Mouse (Mus musculus) stomach, embryonic 14.5 days (tissue): ENCODE measurements around the gene Cspg4. TPM values are rescaled to one million over a fixed set of nuclear protein-coding genes. Genes with fewer than 3 reads are reported as not detected.

Experiments used
- ATAC-seq: fragments of 200-750 bp; cut with Nextera tagmentation; 2 replicates; pipeline ENCODE4 v1.8.0; 2017; ENCODE audit warnings: low read depth, moderate TSS enrichment; ENCODE audit not compliant: insufficient number of reproducible peaks, insufficient read depth, low FRiP score
- H3K27ac ChIP-seq: fragments of 300-500 bp; sonication (generic); 2 replicates; pipeline ENCODE4 v1.5.1; 2014; ENCODE audit warnings: mild to moderate bottlenecking, low read length, moderate library complexity, mixed read lengths
- H3K27me3 ChIP-seq: fragments of 300-500 bp; sonication (generic); 2 replicates; pipeline ENCODE4 v1.6.1; 2014; ENCODE audit warnings: low read length, control low read depth, mixed read lengths; ENCODE audit not compliant: control insufficient read depth, insufficient read depth
- H3K36me3 ChIP-seq: fragments of 300-500 bp; sonication (generic); 2 replicates; pipeline ENCODE4 v1.6.1; 2014; ENCODE audit warnings: mild to moderate bottlenecking, control low read depth, low read length, moderate library complexity, mixed read lengths; ENCODE audit not compliant: control insufficient read depth, insufficient read depth
- H3K4me1 ChIP-seq: fragments of 300-500 bp; sonication (generic); 2 replicates; pipeline ENCODE4 v1.6.1; 2014; ENCODE audit warnings: low read length, control low read depth, mixed read lengths; ENCODE audit not compliant: control insufficient read depth, insufficient read depth
- H3K4me2 ChIP-seq: fragments of 300-500 bp; sonication (generic); replicated peaks from 2 replicates; pipeline ENCODE4 v1.6.1; 2014; ENCODE audit warnings: low read depth, low read length, control low read depth
- H3K4me3 ChIP-seq: fragments of 300-500 bp; sonication (generic); 2 replicates; pipeline ENCODE4 v1.5.1; 2014; ENCODE audit warnings: low read depth, low read length, control low read depth
- H3K9ac ChIP-seq: fragments of 300-500 bp; sonication (generic); replicated peaks from 2 replicates; pipeline ENCODE4 v1.6.1; 2014; ENCODE audit warnings: low read depth, mild to moderate bottlenecking, control low read depth, low read length, moderate library complexity, mixed read lengths
- H3K9me3 ChIP-seq: fragments of 300-500 bp; sonication (generic); 2 replicates; pipeline ENCODE4 v1.6.1; 2016; ENCODE audit warnings: low read depth, low read length, control low read depth; ENCODE audit not compliant: control insufficient read depth
- WGBS: fragments of 180-500 bp; shearing (Covaris S2); extraction: QIAGEN DNeasy Blood & Tissue Kit; methylation state at CpG from one replicate; pipeline ENCODE4 v1.1.7; 2014; 5-methylcytosine and 5-hydroxymethylcytosine counted together
- polyA plus RNA-seq: library from polyadenylated mRNA; unstranded; fragments of >200 nt; fragmentation: Nextera tagmentation; extraction: Ambion mirVana; gene quantifications from 2 replicates; pipeline ENCODE4 v1.2.1, GENCODE M21; 2014

The Cspg4 gene
- polyA plus RNA-seq, 1 experiment from 2014 or later, result 16.1 TPM

- no peak overlapping the region for H3K27ac ChIP-seq
- peaks cover 9% of the 10 kb centered on the region for H3K36me3 ChIP-seq
- H3K4me1 ChIP-seq, result peaks cover 44% of the 10 kb centered on the region
- no peaks in the 10 kb centered on the region for H3K9me3 ChIP-seq
- H3K4me3 ChIP-seq, result peak overlapping the region; percentile 66; the same call in 1 of the 2 replicates
- no peaks in the 10 kb centered on the region for H3K27me3 ChIP-seq
- peak overlapping the region; percentile 89 for H3K4me2 ChIP-seq
- no peak overlapping the region for H3K9ac ChIP-seq
- no peak for ATAC-seq
- WGBS, result 98% methylated on average over 10 of the region's 10 CpGs
These were observed 61.2 kb downstream of the Cspg4 start for GRCm38 (mm10) chr9:56926025-56926360.

GRCm38 (mm10) chr9:56926387-56926786 is 61.6 kb downstream of the Cspg4 start:
- Histone ChIP-seq H3K9me3 (no peaks in the 10 kb centered on the region), H3K4me1 (peaks cover 44% of the 10 kb centered on the region), H3K27me3 (no peaks in the 10 kb centered on the region), H3K36me3 (peaks cover 9% of the 10 kb centered on the region), H3K4me3 (peak overlapping the region; percentile 66), H3K9ac (no peak overlapping the region; the same call in 1 of the 2 replicates), H3K27ac (peak overlapping the region; percentile 94; the same call in 1 of the 2 replicates), H3K4me2 (peak overlapping the region; percentile 89)
- 76% methylated on average over 10 of the region's 10 CpGs for WGBS
- no peak for ATAC-seq

GRCm38 (mm10) chr9:56927191-56928012 is 62.6 kb downstream of the Cspg4 start:
- Histone ChIP-seq H3K27me3 (no peaks in the 10 kb centered on the region), H3K9me3 (no peaks in the 10 kb centered on the region), H3K27ac (peak overlapping the region; percentile 94), H3K4me1 (peaks cover 44% of the 10 kb centered on the region), H3K4me3 (peak overlapping the region; percentile 66), H3K9ac (peak overlapping the region; percentile 71), H3K4me2 (peak overlapping the region; percentile 89), H3K36me3 (peaks cover under 1% of the 10 kb centered on the region)
- under 1% methylated on average over 35 of the region's 35 CpGs for WGBS
- ATAC-seq, result 0 out of 2 replicates have a peak, but pooled peaks have one; percentile 15

- Histone ChIP-seq H3K4me3 (peak within 1 kb of the TSS; percentile 66), H3K4me1 (peaks cover 41% of the 10 kb centered on the region), H3K4me2 (peak within 1 kb of the TSS; percentile 89), H3K9me3 (no peaks in the 10 kb centered on the region), H3K27me3 (no peaks in the 10 kb centered on the region), H3K36me3 (no peaks in the 10 kb centered on the region), H3K9ac (peak within 1 kb of the TSS; percentile 71), H3K27ac (peak within 1 kb of the TSS; percentile 94)
- peak; percentile 82 for ATAC-seq
- WGBS, result under 1% methylated on average over 50 of the region's 50 CpGs
These were observed 63.4 kb downstream of the Cspg4 start, which contains the start of gene Snx33 for GRCm38 (mm10) chr9:56928041-56928811. Snx33 (minus strand) TSS chr9:56928371.

- WGBS, result 26% methylated on average over 4 of the region's 4 CpGs
- Histone ChIP-seq H3K27me3 (no peaks in the 10 kb centered on the region), H3K9ac (no peak overlapping the region), H3K4me3 (no peak overlapping the region), H3K4me1 (peaks cover 30% of the 10 kb centered on the region), H3K4me2 (no peak overlapping the region), H3K36me3 (no peaks in the 10 kb centered on the region), H3K9me3 (no peaks in the 10 kb centered on the region), H3K27ac (no peak overlapping the region)
- no peak for ATAC-seq
These were observed 64.7 kb downstream of the Cspg4 start for GRCm38 (mm10) chr9:56929496-56929895.

- peaks cover 19% of the 10 kb centered on the region for H3K4me1 ChIP-seq
- H3K9ac ChIP-seq, result no peak overlapping the region
- WGBS, result 54% methylated on average over 1 of the region's 1 CpGs
- no peak overlapping the region for H3K4me3 ChIP-seq
- no peaks in the 10 kb centered on the region for H3K27me3 ChIP-seq
- H3K9me3 ChIP-seq, result no peaks in the 10 kb centered on the region
- ATAC-seq, result no peak
- H3K27ac ChIP-seq, result no peak overlapping the region
- no peak overlapping the region for H3K4me2 ChIP-seq
- no peaks in the 10 kb centered on the region for H3K36me3 ChIP-seq
These were observed 65.7 kb downstream of the Cspg4 start for GRCm38 (mm10) chr9:56930556-56930955.

GRCm38 (mm10) chr9:56936861-56937222 is 72.0 kb downstream of the Cspg4 start:
- H3K4me1 ChIP-seq, result peaks cover 6% of the 10 kb centered on the region; the same call in 1 of the 2 replicates
- no peaks in the 10 kb centered on the region for H3K9me3 ChIP-seq
- no peak for ATAC-seq
- H3K4me2 ChIP-seq, result peak overlapping the region; percentile 55
- no peaks in the 10 kb centered on the region; the same call in 1 of the 2 replicates for H3K36me3 ChIP-seq
- H3K27me3 ChIP-seq, result no peaks in the 10 kb centered on the region
- peak overlapping the region; percentile 44; the same call in 1 of the 2 replicates for H3K27ac ChIP-seq
- WGBS, result 14% methylated on average over 6 of the region's 6 CpGs
- peak overlapping the region; percentile 76 for H3K4me3 ChIP-seq
- H3K9ac ChIP-seq, result no peak overlapping the region
